Mouse (Mus musculus): Measurements from ENCODE around the gene Cdh13. TPM values are rescaled to one million over a fixed set of nuclear protein-coding genes. Genes with fewer than 3 reads are reported as not detected.

Cdh13 gene
- polyA plus RNA-seq, 1 experiment from 2014 or later, result 18.5 TPM

- Histone ChIP-seq H3K4me3 (ENCODE audit: low read depth, low read length) (no peak overlapping the region), H3K9me3 (ENCODE audit: control insufficient read depth, low read length) (no peaks in the 10 kb centered on the region), H3K27ac (replicated peaks) (no peak overlapping the region), H3K4me1 (replicated peaks; ENCODE audit: control insufficient read depth, insufficient read depth) (no peaks in the 10 kb centered on the region), H3K4me2 (replicated peaks; ENCODE audit: low read depth) (no peak overlapping the region), H3K36me3 (ENCODE audit: control insufficient read depth, insufficient read depth, low read length) (no peaks in the 10 kb centered on the region), H3K27me3 (ENCODE audit: control insufficient read depth, insufficient read depth, low read length) (no peaks in the 10 kb centered on the region), H3K9ac (ENCODE audit: low read length) (no peak overlapping the region)
- 83% methylated on average over 5 of the region's 5 CpGs for WGBS
- ATAC-seq (ENCODE audit: low FRiP score, low TSS enrichment) (no peak), DNase-seq (ENCODE audit: low spot score) (no peak)
- TF ChIP-seq EP300 (optimal IDR thresholded peaks at IDR 0.05) (no peak), CTCF (IDR thresholded peaks at IDR 0.05; ENCODE audit: low read depth) (no peak)
Observed at GRCm38 (mm10) chr8:118357067-118357466, 73.5 kb downstream of the Cdh13 start.

GRCm38 (mm10) chr8:118357596-118357995 lies 74.1 kb downstream of the Cdh13 start:
- Histone ChIP-seq H3K9ac (ENCODE audit: low read length) (no peak overlapping the region), H3K4me3 (ENCODE audit: low read depth, low read length) (no peak overlapping the region), H3K9me3 (ENCODE audit: control insufficient read depth, low read length) (no peaks in the 10 kb centered on the region), H3K27ac (replicated peaks) (no peak overlapping the region), H3K36me3 (ENCODE audit: control insufficient read depth, insufficient read depth, low read length) (no peaks in the 10 kb centered on the region), H3K4me1 (replicated peaks; ENCODE audit: control insufficient read depth, insufficient read depth) (no peaks in the 10 kb centered on the region), H3K4me2 (replicated peaks; ENCODE audit: low read depth) (no peak overlapping the region), H3K27me3 (ENCODE audit: control insufficient read depth, insufficient read depth, low read length) (no peaks in the 10 kb centered on the region)
- TF ChIP-seq EP300 (optimal IDR thresholded peaks at IDR 0.05) (no peak), CTCF (IDR thresholded peaks at IDR 0.05; ENCODE audit: low read depth) (no peak)
- ATAC-seq (ENCODE audit: low FRiP score, low TSS enrichment) (no peak), DNase-seq (ENCODE audit: low spot score) (no peak)
- WGBS, result 93% methylated on average over 7 of the region's 7 CpGs

GRCm38 (mm10) chr8:118363781-118364180 lies 80.2 kb downstream of the Cdh13 start:
- TF ChIP-seq EP300 (optimal IDR thresholded peaks at IDR 0.05) (no peak), CTCF (IDR thresholded peaks at IDR 0.05; ENCODE audit: low read depth) (no peak)

DNA sequence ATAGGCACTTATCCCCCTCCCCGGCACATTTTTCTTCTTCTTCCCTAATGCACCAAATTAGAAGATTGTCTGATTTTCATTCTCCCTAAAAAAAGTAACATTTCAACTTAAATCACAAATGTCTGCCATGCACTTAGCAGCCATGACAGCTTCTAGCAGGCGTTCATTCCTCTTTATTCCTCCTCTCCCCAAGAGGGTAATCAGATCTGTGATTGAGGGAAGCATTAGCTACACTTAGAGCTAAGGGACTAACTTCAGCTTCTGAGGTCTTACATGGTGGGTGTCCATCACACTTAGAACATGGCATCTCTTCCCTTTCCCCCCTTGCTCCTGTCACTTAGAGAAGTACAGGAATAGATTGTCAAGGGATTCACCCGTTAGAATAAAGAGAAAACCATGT lies 89.6 kb downstream of the Cdh13 start:
- WGBS, result 80% methylated on average over 3 of the region's 3 CpGs
- Histone ChIP-seq H3K27me3 (ENCODE audit: control insufficient read depth, insufficient read depth, low read length) (no peaks in the 10 kb centered on the region), H3K9me3 (ENCODE audit: control insufficient read depth, low read length) (no peaks in the 10 kb centered on the region)

More at GRCm38 (mm10) chr8:118363781-118364180, 80.2 kb downstream of the Cdh13 start:
- no peak overlapping the region for H3K9ac ChIP-seq (ENCODE audit: low read length)
- no peaks in the 10 kb centered on the region for H3K36me3 ChIP-seq (ENCODE audit: control insufficient read depth, insufficient read depth, low read length)
- no peaks in the 10 kb centered on the region for H3K9me3 ChIP-seq (ENCODE audit: control insufficient read depth, low read length)
- ATAC-seq (ENCODE audit: low FRiP score, low TSS enrichment), result no peak
- no peak overlapping the region for H3K27ac ChIP-seq (replicated peaks)
- WGBS, result 48% methylated on average over 3 of the region's 3 CpGs
- DNase-seq (ENCODE audit: low spot score), result no peak
- H3K4me2 ChIP-seq (replicated peaks; ENCODE audit: low read depth), result no peak overlapping the region
- 0 out of 2 replicates have a peak, but pooled peaks cover 2% of the 10 kb centered on the region for H3K4me1 ChIP-seq (replicated peaks; ENCODE audit: control insufficient read depth, insufficient read depth)
- H3K27me3 ChIP-seq (ENCODE audit: control insufficient read depth, insufficient read depth, low read length), result no peaks in the 10 kb centered on the region
- no peak overlapping the region for H3K4me3 ChIP-seq (ENCODE audit: low read depth, low read length)

DNA sequence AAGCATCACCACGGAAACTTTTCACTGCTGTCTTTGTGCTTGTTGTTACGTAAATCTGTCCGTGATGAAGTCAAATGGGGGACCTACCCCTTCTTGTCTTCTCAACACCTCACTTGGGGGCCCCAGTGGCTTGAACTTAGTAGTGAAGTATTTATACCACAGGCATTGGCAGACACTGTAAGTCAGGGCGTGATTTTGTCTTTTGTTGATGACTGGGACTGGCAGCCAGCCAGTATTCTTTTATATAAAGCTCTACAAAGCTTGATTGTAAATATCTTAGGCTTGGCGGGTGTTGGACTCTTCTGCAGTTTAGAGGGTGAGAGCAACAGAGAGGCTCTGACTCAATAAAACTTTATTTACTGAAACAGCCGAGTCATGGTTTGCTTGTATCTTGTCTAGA lies 91.2 kb downstream of the Cdh13 start:
- no peak for DNase-seq (ENCODE audit: low spot score)
- WGBS, result 34% methylated on average over 6 of the region's 6 CpGs
- TF ChIP-seq CTCF (IDR thresholded peaks at IDR 0.05; ENCODE audit: low read depth) (no peak), EP300 (optimal IDR thresholded peaks at IDR 0.05) (no peak)
- Histone ChIP-seq H3K4me3 (ENCODE audit: low read depth, low read length) (no peak overlapping the region), H3K9me3 (ENCODE audit: control insufficient read depth, low read length) (no peaks in the 10 kb centered on the region), H3K9ac (ENCODE audit: low read length) (no peak overlapping the region), H3K27ac (replicated peaks) (no peak overlapping the region), H3K4me1 (replicated peaks; ENCODE audit: control insufficient read depth, insufficient read depth) (no peaks in the 10 kb centered on the region), H3K27me3 (ENCODE audit: control insufficient read depth, insufficient read depth, low read length) (no peaks in the 10 kb centered on the region), H3K36me3 (ENCODE audit: control insufficient read depth, insufficient read depth, low read length) (no peaks in the 10 kb centered on the region), H3K4me2 (replicated peaks; ENCODE audit: low read depth) (no peak overlapping the region)
- no peak for ATAC-seq (ENCODE audit: low FRiP score, low TSS enrichment)

More for the DNA sequence above, 89.6 kb downstream of the Cdh13 start:
- H3K9ac ChIP-seq (ENCODE audit: low read length), result no peak overlapping the region
- no peaks in the 10 kb centered on the region for H3K36me3 ChIP-seq (ENCODE audit: control insufficient read depth, insufficient read depth, low read length)
- ATAC-seq (ENCODE audit: low FRiP score, low TSS enrichment), result no peak
- no peak for TF ChIP-seq CTCF (IDR thresholded peaks at IDR 0.05; ENCODE audit: low read depth)
- no peak for TF ChIP-seq EP300 (optimal IDR thresholded peaks at IDR 0.05)
- H3K4me3 ChIP-seq (ENCODE audit: low read depth, low read length), result no peak overlapping the region
- H3K4me1 ChIP-seq (replicated peaks; ENCODE audit: control insufficient read depth, insufficient read depth), result no peaks in the 10 kb centered on the region
- H3K27ac ChIP-seq (replicated peaks), result no peak overlapping the region
- no peak overlapping the region for H3K4me2 ChIP-seq (replicated peaks; ENCODE audit: low read depth)
- DNase-seq (ENCODE audit: low spot score), result no peak

- Histone ChIP-seq H3K36me3 (ENCODE audit: control insufficient read depth, insufficient read depth, low read length) (no peaks in the 10 kb centered on the region), H3K9me3 (ENCODE audit: control insufficient read depth, low read length) (no peaks in the 10 kb centered on the region), H3K9ac (ENCODE audit: low read length) (no peak overlapping the region), H3K4me1 (replicated peaks; ENCODE audit: control insufficient read depth, insufficient read depth) (no peaks in the 10 kb centered on the region), H3K27me3 (ENCODE audit: control insufficient read depth, insufficient read depth, low read length) (no peaks in the 10 kb centered on the region), H3K4me2 (replicated peaks; ENCODE audit: low read depth) (no peak overlapping the region), H3K4me3 (ENCODE audit: low read depth, low read length) (no peak overlapping the region), H3K27ac (replicated peaks) (no peak overlapping the region)
- TF ChIP-seq EP300 (optimal IDR thresholded peaks at IDR 0.05) (no peak), CTCF (IDR thresholded peaks at IDR 0.05; ENCODE audit: low read depth) (no peak)
- WGBS, result 43% methylated on average over 3 of the region's 3 CpGs
- DNase-seq (ENCODE audit: low spot score), result peak; percentile 22
- 0 out of 2 replicates have a peak, but pooled peaks have one; percentile 45 for ATAC-seq (ENCODE audit: low FRiP score, low TSS enrichment)
Observed at GRCm38 (mm10) chr8:118376791-118377190, 93.3 kb downstream of the Cdh13 start.

Data from stomach, postnatal 0 days (tissue).